Mouse (Mus musculus): ENCODE data around the gene Ssc4d.

Ssc4d gene

GRCm38 (mm10) chr5:135975893-135976668 lies 1.8 kb upstream of the Ssc4d start:
- DNase-seq (ENCODE audit: low spot score in 2 of 2) = no peak

- DNase-seq (ENCODE audit: low spot score in 2 of 2) = no peak
These were observed 2.5 kb downstream of the Ssc4d start for GRCm38 (mm10) chr5:135971876-135972275.

GRCm38 (mm10) chr5:135970247-135970646 lies 4.1 kb downstream of the Ssc4d start:
- no peak for DNase-seq (ENCODE audit: low spot score in 2 of 2)

GRCm38 (mm10) chr5:135968781-135969180 lies 5.5 kb downstream of the Ssc4d start:
- DNase-seq (ENCODE audit: low spot score in 2 of 2) = no peak

GRCm38 (mm10) chr5:135966866-135967265 lies 7.5 kb downstream of the Ssc4d start:
- DNase-seq (ENCODE audit: low spot score in 2 of 2) = no peak

- DNase-seq (ENCODE audit: low spot score in 2 of 2) = peak; percentile 26 to 49
These were observed 8.8 kb downstream of the Ssc4d start for GRCm38 (mm10) chr5:135965501-135965930.

- DNase-seq (ENCODE audit: low spot score in 2 of 2) = no peak
These were observed 11.1 kb downstream of the Ssc4d start for GRCm38 (mm10) chr5:135963280-135963627.

- DNase-seq (ENCODE audit: low spot score in 2 of 2) = peak; percentile 93 to 99
These were observed 11.6 kb downstream of the Ssc4d start for GRCm38 (mm10) chr5:135962492-135963279.

GRCm38 (mm10) chr5:135962125-135962491 lies 12.2 kb downstream of the Ssc4d start:
- no peak for DNase-seq (ENCODE audit: low spot score in 2 of 2)

GRCm38 (mm10) chr5:135960909-135961635 lies 13.3 kb downstream of the Ssc4d start:
- DNase-seq (ENCODE audit: low spot score in 2 of 2) = no peak

- DNase-seq (ENCODE audit: low spot score in 2 of 2) = no peak
These were observed 14.4 kb downstream of the Ssc4d start for GRCm38 (mm10) chr5:135959911-135960310.

GRCm38 (mm10) chr5:135958367-135958766 lies 16.0 kb downstream of the Ssc4d start:
- DNase-seq (ENCODE audit: low spot score in 2 of 2) = no peak

- peak; percentile 87 to 95 for DNase-seq (ENCODE audit: low spot score in 2 of 2)
These were observed 16.9 kb downstream of the Ssc4d start for GRCm38 (mm10) chr5:135957207-135957974.

- DNase-seq (ENCODE audit: low spot score in 2 of 2) = no peak
These were observed 17.8 kb downstream of the Ssc4d start for GRCm38 (mm10) chr5:135956300-135957206.

- DNase-seq (ENCODE audit: low spot score in 2 of 2) = no peak
These were observed 21.5 kb downstream of the Ssc4d start for GRCm38 (mm10) chr5:135952830-135953229.

GRCm38 (mm10) chr5:135951660-135952059 lies 22.7 kb downstream of the Ssc4d start:
- DNase-seq (ENCODE audit: low spot score in 2 of 2) = no peak

GRCm38 (mm10) chr5:135950710-135951412 lies 23.5 kb downstream of the Ssc4d start:
- no peak for DNase-seq (ENCODE audit: low spot score in 2 of 2)

- no peak for DNase-seq (ENCODE audit: low spot score in 2 of 2)
These were observed 27.7 kb downstream of the Ssc4d start for GRCm38 (mm10) chr5:135946621-135947020.

- no peak for DNase-seq (ENCODE audit: low spot score in 2 of 2)
These were observed 28.4 kb downstream of the Ssc4d start for GRCm38 (mm10) chr5:135945916-135946408.

GRCm38 (mm10) chr5:135942710-135943109 lies 31.6 kb downstream of the Ssc4d start:
- no peak for DNase-seq (ENCODE audit: low spot score in 2 of 2)
